Mouse (Mus musculus) lung, postnatal 0 days (tissue): ENCODE results near the gene Aqr. TPM values are rescaled to one million over a fixed set of nuclear protein-coding genes. Genes with fewer than 3 reads are reported as not detected.

Experiments used
- ATAC-seq: fragments of 200-750 bp; cut with Nextera tagmentation; 2 replicates; pipeline ENCODE4 v1.8.0; 2017; ENCODE audit warnings: moderate library complexity
- DNase-seq: peaks from one replicate; pipeline ENCODE4 v3.0.0-alpha.2; 2016; ENCODE audit warnings: low spot score
- H3K27ac ChIP-seq: fragments of 300-500 bp; sonication (generic); 2 replicates; pipeline ENCODE4 v1.5.1; 2014; ENCODE audit warnings: antibody characterized with exemption, mild to moderate bottlenecking, low read length, mixed read lengths
- H3K27me3 ChIP-seq: fragments of 300-500 bp; sonication (generic); replicated peaks from 2 replicates; pipeline ENCODE4 v1.6.1; 2014; ENCODE audit warnings: low read length, mixed read lengths; ENCODE audit not compliant: insufficient read depth
- H3K36me3 ChIP-seq: fragments of 300-500 bp; sonication (generic); 2 replicates; pipeline ENCODE4 v1.6.1; 2014; ENCODE audit warnings: low read length, mixed read lengths; ENCODE audit not compliant: insufficient read depth
- H3K4me1 ChIP-seq: fragments of 300-500 bp; sonication (generic); 2 replicates; pipeline ENCODE4 v1.6.1; 2014; ENCODE audit warnings: antibody characterized with exemption, low read depth, low read length, mixed read lengths; ENCODE audit not compliant: insufficient read depth
- H3K4me2 ChIP-seq: fragments of 300-500 bp; sonication (generic); replicated peaks from 2 replicates; pipeline ENCODE4 v1.6.1; 2014; ENCODE audit warnings: low read depth, mild to moderate bottlenecking, low read length, moderate library complexity, mixed read lengths
- H3K4me3 ChIP-seq: fragments of 300-500 bp; sonication (generic); 2 replicates; pipeline ENCODE4 v1.5.1; 2014; ENCODE audit warnings: low read depth, low read length
- H3K9ac ChIP-seq: fragments of 300-500 bp; sonication (generic); replicated peaks from 2 replicates; pipeline ENCODE4 v1.6.1; 2014; ENCODE audit warnings: low read depth, mild to moderate bottlenecking
- H3K9me3 ChIP-seq: fragments of 300-500 bp; sonication (generic); 2 replicates; pipeline ENCODE4 v1.6.1; 2016; ENCODE audit warnings: low read length, mixed read lengths
- CTCF ChIP-seq: IDR thresholded peaks from 2 replicates; pipeline ENCODE4 v1.5.1; 2016; ENCODE audit warnings: antibody characterized with exemption, mild to moderate bottlenecking
- EP300 ChIP-seq: IDR thresholded peaks from 2 replicates; pipeline ENCODE4 v1.6.1; 2016; ENCODE audit warnings: antibody characterized with exemption, mild to moderate bottlenecking, control low read depth
- WGBS: fragments of 180-500 bp; shearing (Covaris S2); extraction: QIAGEN DNeasy Blood & Tissue Kit; methylation state at CpG from one replicate; pipeline ENCODE4 v1.1.7; 2014; 5-methylcytosine and 5-hydroxymethylcytosine counted together
- polyA plus RNA-seq: library from polyadenylated mRNA; unstranded; fragments of >200 nt; fragmentation: Nextera tagmentation; extraction: Ambion mirVana; gene quantifications from 2 replicates; pipeline ENCODE4 v1.2.1, GENCODE M21; 2015

The Aqr gene
- polyA plus RNA-seq, 1 experiment from 2014 or later: 23.3 TPM

GRCm38 (mm10) chr2:114144915-114145314 lies 41.9 kb downstream of the Aqr start:
- DNase-seq: no peak
- Histone ChIP-seq H3K9ac (no peak overlapping the region), H3K36me3 (peaks cover 21% of the 10 kb centered on the region; the same call in 1 of the 2 replicates), H3K27me3 (no peaks in the 10 kb centered on the region), H3K4me1 (no peaks in the 10 kb centered on the region), H3K4me3 (no peak overlapping the region), H3K27ac (no peak overlapping the region), H3K4me2 (no peak overlapping the region), H3K9me3 (no peaks in the 10 kb centered on the region)
- WGBS: 93% methylated on average over 5 of the region's 5 CpGs
- TF ChIP-seq CTCF (no peak), EP300 (no peak)
- no peak for ATAC-seq

GRCm38 (mm10) chr2:114143842-114144241 lies 43.0 kb downstream of the Aqr start:
- Histone ChIP-seq H3K4me1 (no peaks in the 10 kb centered on the region), H3K4me2 (no peak overlapping the region), H3K9ac (no peak overlapping the region), H3K27ac (no peak overlapping the region), H3K9me3 (no peaks in the 10 kb centered on the region), H3K36me3 (peaks cover 27% of the 10 kb centered on the region; the same call in 1 of the 2 replicates), H3K27me3 (no peaks in the 10 kb centered on the region), H3K4me3 (no peak overlapping the region)
- DNase-seq (no peak), ATAC-seq (no peak)
- WGBS: 93% methylated on average over 6 of the region's 6 CpGs
- TF ChIP-seq EP300 (no peak), CTCF (no peak)

- Histone ChIP-seq H3K4me1 (no peaks in the 10 kb centered on the region), H3K4me2 (no peak overlapping the region), H3K27ac (no peak overlapping the region), H3K4me3 (no peak overlapping the region), H3K9ac (no peak overlapping the region), H3K27me3 (no peaks in the 10 kb centered on the region), H3K9me3 (no peaks in the 10 kb centered on the region), H3K36me3 (peaks cover 49% of the 10 kb centered on the region; the same call in 1 of the 2 replicates)
- 91% methylated on average over 9 of the region's 9 CpGs for WGBS
- no peak for ATAC-seq
- no peak for DNase-seq
- TF ChIP-seq CTCF: no peak
- TF ChIP-seq EP300: no peak
These were observed 50.1 kb downstream of the Aqr start for GRCm38 (mm10) chr2:114136755-114137154.

- WGBS: 69% methylated on average over 2 of the region's 2 CpGs
- no peak for TF ChIP-seq EP300
- no peak for TF ChIP-seq CTCF
- no peak overlapping the region for H3K4me2 ChIP-seq
- no peak for ATAC-seq
- no peaks in the 10 kb centered on the region for H3K4me1 ChIP-seq
- H3K9me3 ChIP-seq: no peaks in the 10 kb centered on the region
- H3K9ac ChIP-seq: no peak overlapping the region
- no peaks in the 10 kb centered on the region for H3K27me3 ChIP-seq
- no peak overlapping the region for H3K4me3 ChIP-seq
- H3K27ac ChIP-seq: no peak overlapping the region
- DNase-seq: no peak
- peaks cover 49% of the 10 kb centered on the region; the same call in 1 of the 2 replicates for H3K36me3 ChIP-seq
These were observed 51.0 kb downstream of the Aqr start for GRCm38 (mm10) chr2:114135777-114136176.

- DNase-seq: no peak
- no peaks in the 10 kb centered on the region for H3K27me3 ChIP-seq
- H3K36me3 ChIP-seq: peaks cover 38% of the 10 kb centered on the region; the same call in 1 of the 2 replicates
- no peaks in the 10 kb centered on the region for H3K9me3 ChIP-seq
- H3K9ac ChIP-seq: no peak overlapping the region
- no peak overlapping the region for H3K27ac ChIP-seq
- ATAC-seq: no peak
- WGBS: 91% methylated on average over 4 of the region's 4 CpGs
- TF ChIP-seq CTCF: no peak
- no peak for TF ChIP-seq EP300
- H3K4me2 ChIP-seq: no peak overlapping the region
- no peaks in the 10 kb centered on the region for H3K4me1 ChIP-seq
- H3K4me3 ChIP-seq: no peak overlapping the region
These were observed 53.5 kb downstream of the Aqr start for GRCm38 (mm10) chr2:114133355-114133754.

- ATAC-seq (no peak), DNase-seq (no peak)
- Histone ChIP-seq H3K9me3 (no peaks in the 10 kb centered on the region), H3K27me3 (no peaks in the 10 kb centered on the region), H3K36me3 (peaks cover 33% of the 10 kb centered on the region; the same call in 1 of the 2 replicates), H3K9ac (no peak overlapping the region), H3K27ac (no peak overlapping the region), H3K4me1 (no peaks in the 10 kb centered on the region), H3K4me3 (no peak overlapping the region), H3K4me2 (no peak overlapping the region)
- TF ChIP-seq CTCF (no peak), EP300 (no peak)
- WGBS: 88% methylated on average over 13 of the region's 13 CpGs
These were observed 56.2 kb downstream of the Aqr start for GRCm38 (mm10) chr2:114130657-114131056.

GRCm38 (mm10) chr2:114123304-114123703 lies 63.5 kb downstream of the Aqr start:
- ATAC-seq (no peak), DNase-seq (no peak)
- H3K4me1 ChIP-seq: no peaks in the 10 kb centered on the region
- H3K27me3 ChIP-seq: no peaks in the 10 kb centered on the region
- no peaks in the 10 kb centered on the region for H3K9me3 ChIP-seq
- 93% methylated on average over 4 of the region's 4 CpGs for WGBS
- no peak overlapping the region for H3K4me2 ChIP-seq
- peaks cover 7% of the 10 kb centered on the region for H3K36me3 ChIP-seq
- TF ChIP-seq CTCF: no peak
- no peak for TF ChIP-seq EP300
- no peak overlapping the region for H3K4me3 ChIP-seq
- H3K27ac ChIP-seq: no peak overlapping the region
- no peak overlapping the region for H3K9ac ChIP-seq
